Mouse (Mus musculus): ENCODE data around the gene Lrp11. TPM values are rescaled to one million over a fixed set of nuclear protein-coding genes. Genes with fewer than 3 reads are reported as not detected.

The Lrp11 gene
- total RNA-seq, 2 experiments from 2014 or later: 2.2 to 2.6 TPM

- no peak for DNase-seq
Measured at GRCm38 (mm10) chr10:7623861-7624518, 34.4 kb downstream of the Lrp11 start.

- peak; percentile 13 for DNase-seq
Measured at GRCm38 (mm10) chr10:7629092-7629491, 39.5 kb downstream of the Lrp11 start.

- DNase-seq: no peak
Measured at GRCm38 (mm10) chr10:7630286-7630685, 40.7 kb downstream of the Lrp11 start.

- DNase-seq: no peak
Measured at GRCm38 (mm10) chr10:7630951-7631720, 41.5 kb downstream of the Lrp11 start.

GRCm38 (mm10) chr10:7640366-7640765, 50.8 kb downstream of the Lrp11 start:
- no peak for DNase-seq

- DNase-seq: no peak
Measured at GRCm38 (mm10) chr10:7645911-7646310, 56.3 kb downstream of the Lrp11 start.

- no peak for DNase-seq
Measured at GRCm38 (mm10) chr10:7649059-7649458, 59.5 kb downstream of the Lrp11 start.

GRCm38 (mm10) chr10:7651057-7651456, 61.5 kb downstream of the Lrp11 start:
- DNase-seq: no peak

- DNase-seq: no peak
Measured at GRCm38 (mm10) chr10:7662471-7663141, 73.0 kb downstream of the Lrp11 start.

- DNase-seq: peak; percentile 92
Measured at GRCm38 (mm10) chr10:7663159-7664026, 73.8 kb downstream of the Lrp11 start.

- DNase-seq: no peak
Measured at GRCm38 (mm10) chr10:7664027-7664526, 74.5 kb downstream of the Lrp11 start.

- no peak for DNase-seq
Measured at GRCm38 (mm10) chr10:7664889-7665288, 75.3 kb downstream of the Lrp11 start.

GRCm38 (mm10) chr10:7667342-7667802, 77.8 kb downstream of the Lrp11 start, which contains the start of gene Nup43:
Gene Nup43 (plus strand): TSS chr10:7667503.
- peak; percentile 86 for DNase-seq

- no peak for DNase-seq
Measured at GRCm38 (mm10) chr10:7673673-7674072, 84.1 kb downstream of the Lrp11 start.

Other genes with a start within 250 kb of the Lrp11 start
- 1 to 10 TPM in 1 of 2 experiments, under 1 TPM in 1; 0.46 to 1.8 TPM for gene Ulbp1, start 116.2 kb upstream of the Lrp11 start, total RNA-seq (2021)
- 1 to 10 TPM; 4.9 to 5.1 TPM for gene Nup43, start 77.7 kb downstream of the Lrp11 start, total RNA-seq (2021)
- gene Pcmt1, start 91.3 kb downstream of the Lrp11 start, total RNA-seq (2021): 100 to 1,000 TPM in 1 of 2 experiments, 10 to 100 TPM in 1; 97.2 to 102 TPM
- 10 to 100 TPM in 1 of 2 experiments, 1 to 10 TPM in 1; 9.8 to 10.7 TPM for gene Lats1, start 91.4 kb downstream of the Lrp11 start, total RNA-seq (2021)
- 10 to 100 TPM in 1 of 2 experiments, 1 to 10 TPM in 1; 9.7 to 10.7 TPM for gene Katna1, start 136.2 kb downstream of the Lrp11 start, total RNA-seq (2021)
- 10 to 100 TPM; 87.1 to 92.7 TPM for gene Ginm1, start 203.0 kb downstream of the Lrp11 start, total RNA-seq (2021)
- gene Ppil4, start 203.1 kb downstream of the Lrp11 start, total RNA-seq (2021): 10 to 100 TPM; 10.2 to 10.5 TPM
- gene Zc3h12d, start 242.7 kb downstream of the Lrp11 start, total RNA-seq (2021): under 1 TPM in 1 of 2 experiments, not detected in 1; 0.05 TPM

All from gastrocnemius, postnatal 25 days (tissue).